Mouse (Mus musculus) ES-Bruce4 (cell line): ENCODE data around the gene Kmt2c. TPM values are rescaled to one million over a fixed set of nuclear protein-coding genes. Genes with fewer than 3 reads are reported as not detected.

Source experiments
- H3K27ac ChIP-seq: 2 replicates; pipeline ENCODE4 v1.5.1; 2012; ENCODE audit warnings: low read length, inconsistent platforms; ENCODE audit not compliant: insufficient read depth
- H3K27me3 ChIP-seq: 2 replicates; pipeline ENCODE4 v1.6.1; 2012; ENCODE audit warnings: mild to moderate bottlenecking, low read length, inconsistent platforms; ENCODE audit not compliant: control insufficient read depth, poor library complexity, insufficient read depth, severe bottlenecking
- H3K36me3 ChIP-seq: 2 replicates; pipeline ENCODE4 v1.6.1; 2012; ENCODE audit warnings: inconsistent platforms, mild to moderate bottlenecking, low read length, moderate library complexity; ENCODE audit not compliant: control insufficient read depth, poor library complexity, insufficient read depth, severe bottlenecking
- H3K4me1 ChIP-seq: one replicate; pipeline ENCODE4 v1.8.1; 2011; ENCODE audit warnings: low read length; ENCODE audit not compliant: control insufficient read depth, insufficient read depth
- H3K4me3 ChIP-seq: 2 replicates; pipeline ENCODE4 v1.5.1; 2011; ENCODE audit warnings: low read depth, mild to moderate bottlenecking, low read length
- H3K9ac ChIP-seq: 2 replicates; pipeline ENCODE4 v1.6.1; 2012; ENCODE audit warnings: low read depth, mild to moderate bottlenecking, inconsistent platforms; ENCODE audit not compliant: poor library complexity, severe bottlenecking
- H3K9me3 ChIP-seq: replicated peaks from 2 replicates; pipeline ENCODE4 v1.6.1; 2012; ENCODE audit warnings: mild to moderate bottlenecking, low read length, inconsistent platforms; ENCODE audit not compliant: control insufficient read depth, poor library complexity, insufficient read depth, severe bottlenecking
- CTCF ChIP-seq: IDR thresholded peaks from one replicate; pipeline ENCODE4 v1.8.1; 2011; ENCODE audit warnings: low read depth, low read length
- EP300 ChIP-seq: IDR thresholded peaks from 2 replicates; pipeline ENCODE4 v1.6.1; 2011; ENCODE audit warnings: low read depth, low read length; ENCODE audit not compliant: insufficient read depth
- POLR2A ChIP-seq: IDR thresholded peaks from one replicate; pipeline ENCODE4 v1.8.1; 2011; ENCODE audit warnings: low read length; ENCODE audit not compliant: insufficient read depth
- polyA plus RNA-seq: library from polyadenylated mRNA; stranded (reverse); fragments of >200 nt; gene quantifications from 2 replicates; pipeline ENCODE4 v1.2.4, GENCODE M21; 2011; ENCODE audit warnings: low read depth; ENCODE audit not compliant: missing spikeins, insufficient read depth, insufficient read length

Kmt2c gene
- polyA plus RNA-seq, 1 experiment, result 27.1 TPM

DNA sequence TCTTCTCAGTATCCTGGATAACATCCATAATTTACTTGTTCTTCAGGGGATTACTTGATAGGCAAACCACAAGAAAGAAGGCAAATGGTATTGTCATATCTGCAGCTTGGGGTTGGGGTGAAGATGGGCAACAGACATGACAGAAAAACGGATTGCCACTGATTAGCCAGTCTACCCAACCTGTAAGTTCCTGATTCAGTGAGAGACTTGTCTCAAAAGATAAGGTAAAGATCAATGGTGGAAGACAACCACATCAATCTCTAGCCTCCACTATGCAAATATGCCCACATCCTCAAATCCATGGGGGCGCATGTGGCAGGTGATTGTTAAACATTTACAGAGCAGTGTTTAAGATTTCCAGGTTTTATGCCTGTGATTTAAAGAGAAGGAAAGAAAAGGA is 105.9 kb downstream of the Kmt2c start:
- Histone ChIP-seq H3K36me3 (no peaks in the 10 kb centered on the region), H3K9me3 (no peaks in the 10 kb centered on the region), H3K9ac (no peak overlapping the region), H3K27me3 (no peaks in the 10 kb centered on the region), H3K4me1 (no peaks in the 10 kb centered on the region), H3K4me3 (no peak overlapping the region), H3K27ac (no peak overlapping the region)
- TF ChIP-seq EP300 (no peak), CTCF (no peak), POLR2A (no peak)

DNA sequence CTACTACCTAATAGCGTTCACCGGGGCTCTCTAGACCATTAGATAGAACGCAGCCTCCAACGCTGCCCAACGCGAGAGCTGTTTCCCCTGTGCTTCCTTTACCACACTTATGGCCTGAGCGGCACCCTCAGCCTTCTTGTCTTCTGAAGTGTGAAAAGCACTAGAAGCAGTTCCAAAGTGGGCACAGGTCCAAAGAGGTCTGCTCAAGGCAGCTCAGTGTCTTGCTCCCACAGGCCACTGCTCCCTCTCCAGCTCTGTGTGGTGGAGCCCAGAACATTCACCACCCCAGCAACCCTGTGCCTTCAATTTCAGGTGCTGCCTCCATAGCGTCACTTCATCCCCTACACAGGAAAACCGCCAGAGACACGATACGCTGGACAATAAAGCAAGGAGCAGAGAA is 115.0 kb downstream of the Kmt2c start:
- H3K36me3 ChIP-seq, result no peaks in the 10 kb centered on the region
- TF ChIP-seq POLR2A (no peak), EP300 (no peak), CTCF (no peak)
- H3K27ac ChIP-seq, result no peak overlapping the region

DNA sequence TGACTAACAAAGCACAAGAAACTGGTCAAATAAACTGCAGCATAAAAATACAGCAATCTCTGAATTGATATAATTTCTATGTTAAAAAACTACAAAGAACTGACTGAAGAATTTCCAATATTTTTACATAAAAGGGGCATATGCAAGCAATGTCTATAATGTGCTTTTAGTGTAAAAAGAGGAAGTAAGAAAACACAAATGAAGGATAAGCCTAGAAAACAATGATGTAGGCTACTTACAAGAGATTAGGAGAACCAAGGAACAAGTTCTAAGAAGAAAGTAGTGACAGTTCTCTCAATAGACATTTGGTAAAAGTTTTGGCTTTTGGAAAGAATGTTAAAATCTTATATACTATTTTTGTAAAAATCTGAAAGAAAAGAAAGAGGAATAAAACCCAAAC is 119.4 kb downstream of the Kmt2c start:
- no peak overlapping the region for H3K9ac ChIP-seq
- H3K36me3 ChIP-seq, result no peaks in the 10 kb centered on the region
- TF ChIP-seq CTCF, result no peak
- TF ChIP-seq EP300, result no peak
- no peak for TF ChIP-seq POLR2A
- no peaks in the 10 kb centered on the region for H3K4me1 ChIP-seq
- H3K4me3 ChIP-seq, result no peak overlapping the region
- H3K9me3 ChIP-seq, result no peaks in the 10 kb centered on the region
- H3K27me3 ChIP-seq, result no peaks in the 10 kb centered on the region
- H3K27ac ChIP-seq, result no peak overlapping the region

More for the DNA sequence above, 115.0 kb downstream of the Kmt2c start:
- H3K9me3 ChIP-seq, result no peaks in the 10 kb centered on the region
- H3K27me3 ChIP-seq, result no peaks in the 10 kb centered on the region
- no peaks in the 10 kb centered on the region for H3K4me1 ChIP-seq
- H3K4me3 ChIP-seq, result no peak overlapping the region
- no peak overlapping the region for H3K9ac ChIP-seq

DNA sequence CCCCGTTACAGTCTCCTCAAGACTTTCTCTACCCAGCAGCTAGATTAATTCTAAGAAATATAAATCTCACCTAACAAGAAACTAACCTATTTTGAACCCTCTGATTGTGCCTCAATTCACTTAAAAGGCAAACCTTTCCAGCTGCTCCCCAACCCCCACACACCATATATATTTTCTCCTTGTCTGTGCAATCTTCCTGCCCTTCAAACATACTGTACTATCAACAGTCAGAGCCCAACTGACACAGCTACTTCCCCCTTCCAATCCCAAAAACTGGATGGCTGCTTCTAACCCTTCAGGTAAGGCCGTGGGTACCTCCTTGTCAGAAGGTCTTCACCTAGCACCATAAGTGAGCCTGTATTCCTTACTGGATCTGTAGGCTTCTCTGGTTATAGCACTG is 130.2 kb downstream of the Kmt2c start:
- Histone ChIP-seq H3K27ac (no peak overlapping the region), H3K9ac (no peak overlapping the region), H3K9me3 (no peaks in the 10 kb centered on the region), H3K4me1 (no peaks in the 10 kb centered on the region), H3K36me3 (peaks cover 2% of the 10 kb centered on the region; the same call in 1 of the 2 replicates), H3K27me3 (no peaks in the 10 kb centered on the region), H3K4me3 (no peak overlapping the region)
- no peak for TF ChIP-seq POLR2A

DNA sequence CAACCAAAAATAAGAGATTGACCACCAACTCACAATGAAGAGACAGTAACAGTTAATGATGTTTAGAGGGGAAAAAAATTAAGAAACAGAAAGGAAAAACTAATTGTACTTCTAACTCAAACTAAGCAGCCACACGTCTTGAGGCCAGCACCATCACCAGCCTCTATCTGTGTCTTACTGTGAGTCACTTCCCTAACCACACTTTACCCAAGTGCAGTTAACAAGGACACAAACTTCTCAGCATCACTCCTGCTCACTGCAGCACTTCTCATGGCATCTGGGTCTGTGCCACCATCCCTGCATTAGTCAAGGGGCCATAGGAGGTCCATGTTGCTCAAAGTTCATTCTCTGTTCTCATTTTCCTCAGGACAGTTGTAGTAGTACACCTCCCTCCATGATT is 131.5 kb downstream of the Kmt2c start:
- TF ChIP-seq CTCF (no peak), EP300 (no peak), POLR2A (no peak)
- Histone ChIP-seq H3K27me3 (no peaks in the 10 kb centered on the region), H3K9me3 (no peaks in the 10 kb centered on the region), H3K36me3 (no peaks in the 10 kb centered on the region), H3K9ac (no peak overlapping the region), H3K27ac (no peak overlapping the region), H3K4me1 (no peaks in the 10 kb centered on the region), H3K4me3 (no peak overlapping the region)

DNA sequence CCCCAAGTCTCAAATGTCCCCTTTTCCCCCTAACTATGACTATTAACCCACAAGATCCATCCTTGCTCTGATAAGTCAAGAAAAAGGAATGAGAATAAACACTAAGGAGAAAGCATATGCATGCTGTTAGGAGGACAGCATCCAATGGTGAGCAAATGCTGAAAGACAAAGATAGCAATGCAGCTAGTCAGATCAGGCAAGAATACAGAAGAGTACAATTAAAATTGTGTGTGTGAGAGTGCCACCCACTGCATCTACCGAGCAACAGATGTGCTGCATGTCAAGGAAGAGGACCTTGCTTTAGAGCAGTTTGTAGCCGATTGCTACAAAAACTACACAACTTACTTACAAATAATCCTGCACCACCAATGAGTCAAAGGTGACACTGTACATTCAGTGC is 145.1 kb downstream of the Kmt2c start:
- TF ChIP-seq EP300 (no peak), POLR2A (no peak), CTCF (no peak)
- Histone ChIP-seq H3K9ac (no peak overlapping the region), H3K27me3 (no peaks in the 10 kb centered on the region), H3K9me3 (no peaks in the 10 kb centered on the region), H3K4me3 (no peak overlapping the region), H3K27ac (no peak overlapping the region), H3K4me1 (no peaks in the 10 kb centered on the region), H3K36me3 (no peaks in the 10 kb centered on the region)
